Mouse (Mus musculus) ES-E14 (cell line): ENCODE measurements around the gene Dpep3.

Experiments used
- CHD2 ChIP-seq: IDR thresholded peaks from 2 replicates; pipeline ENCODE4 v1.6.1; 2014; ENCODE audit warnings: mild to moderate bottlenecking, low read depth, low read length, inconsistent platforms
- ZC3H11A ChIP-seq: IDR thresholded peaks from 2 replicates; pipeline ENCODE4 v1.6.1; 2012; ENCODE audit warnings: low read depth, mild to moderate bottlenecking, inconsistent platforms, low read length, borderline replicate concordance
- ZNF384 ChIP-seq: IDR thresholded peaks from 2 replicates; pipeline ENCODE4 v1.6.1; 2012; ENCODE audit warnings: low read depth, low read length, inconsistent platforms

DNA sequence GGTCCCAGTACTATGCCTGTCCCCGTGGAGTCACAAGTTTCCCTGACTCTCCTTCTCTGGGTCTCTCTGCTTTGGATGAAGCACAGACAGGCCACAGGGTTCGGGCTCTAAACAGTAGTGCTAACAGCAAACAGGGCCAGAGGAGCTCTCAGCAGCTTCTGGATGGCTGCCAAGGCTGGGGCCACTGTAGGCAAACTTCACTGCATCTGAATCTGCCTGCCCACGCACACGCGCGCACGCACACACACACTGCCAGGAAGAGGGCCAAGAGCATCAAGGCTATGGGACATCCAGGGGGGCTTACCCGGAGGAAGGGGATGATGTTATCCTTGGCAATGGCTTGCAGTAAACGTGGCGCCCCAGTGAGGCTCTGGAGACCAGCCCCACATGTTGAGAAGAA is 29.9 kb downstream of the Dpep3 start:
- TF ChIP-seq CHD2, result no peak
- no peak for TF ChIP-seq ZNF384
- TF ChIP-seq ZC3H11A, result no peak
